Mouse (Mus musculus) lung, adult 2 months (tissue): ENCODE data around the gene Ppil1.

Experiments
- CTCF ChIP-seq: fragments of 200-500 bp; IDR thresholded peaks from 2 replicates; pipeline ENCODE4 v1.5.1; 2011; ENCODE audit warnings: mild to moderate bottlenecking, low read length, control low read depth; ENCODE audit not compliant: insufficient read depth
- POLR2A ChIP-seq: fragments of 200-500 bp; IDR thresholded peaks from 2 replicates; pipeline ENCODE4 v1.6.1; 2011; ENCODE audit warnings: low read depth, mild to moderate bottlenecking, control low read depth, low read length, borderline replicate concordance; ENCODE audit errors: extremely low read depth

DNA sequence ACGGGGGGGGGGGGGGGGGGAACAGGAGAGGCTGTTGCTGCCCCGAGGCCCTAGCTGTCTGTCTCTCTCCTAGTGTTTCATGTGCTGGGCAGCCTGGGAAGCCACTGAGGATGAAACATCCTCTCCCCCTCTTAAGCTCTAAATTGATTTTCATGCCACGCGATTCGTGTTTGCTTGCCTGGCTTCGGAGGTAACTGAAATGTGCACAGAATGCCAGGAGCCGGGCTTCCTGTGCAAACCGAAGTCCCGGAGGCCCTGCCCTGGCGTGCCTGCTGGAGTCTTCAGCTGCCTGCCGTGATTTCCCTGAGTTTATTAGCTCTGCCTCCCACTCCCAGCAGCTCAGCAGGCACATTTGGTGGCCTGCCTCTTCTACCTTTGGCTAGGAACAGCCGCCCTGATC lies 19.1 kb downstream of the Ppil1 start:
- no peak for TF ChIP-seq POLR2A
- no peak for TF ChIP-seq CTCF
